Mouse (Mus musculus) liver, embryonic 13.5 days (tissue): Measurements from ENCODE around the gene Zbed5. TPM values are rescaled to one million over a fixed set of nuclear protein-coding genes. Genes with fewer than 3 reads are reported as not detected.
A peak's percentile ranks its signal among the peaks of the same experiment; 100 is the strongest.

Experiments used
- ATAC-seq: fragments of 200-750 bp; cut with Nextera tagmentation; 2 replicates; pipeline ENCODE4 v1.8.0; 2017; ENCODE audit warnings: low read depth, mild to moderate bottlenecking, moderate number of reproducible peaks, moderate library complexity
- DNase-seq: peaks from one replicate; pipeline ENCODE4 v3.0.0; 2022
- H3K27ac ChIP-seq: fragments of 300-500 bp; sonication (generic); 2 replicates; pipeline ENCODE4 v1.5.1; 2015; ENCODE audit warnings: moderate library complexity, mild to moderate bottlenecking, inconsistent platforms
- H3K27me3 ChIP-seq: fragments of 300-500 bp; sonication (generic); 2 replicates; pipeline ENCODE4 v1.6.1; 2015; ENCODE audit warnings: mild to moderate bottlenecking, inconsistent platforms
- H3K36me3 ChIP-seq: fragments of 300-500 bp; sonication (generic); 2 replicates; pipeline ENCODE4 v1.6.1; 2015; ENCODE audit warnings: mild to moderate bottlenecking, inconsistent platforms
- H3K4me1 ChIP-seq: fragments of 300-500 bp; sonication (generic); replicated peaks from 2 replicates; pipeline ENCODE4 v1.6.1; 2015; ENCODE audit warnings: inconsistent platforms
- H3K4me2 ChIP-seq: fragments of 300-500 bp; sonication (generic); 2 replicates; pipeline ENCODE4 v1.6.1; 2015; ENCODE audit warnings: inconsistent platforms, mild to moderate bottlenecking, moderate library complexity
- H3K4me3 ChIP-seq: fragments of 300-500 bp; sonication (generic); replicated peaks from 2 replicates; pipeline ENCODE4 v1.5.1; 2015; ENCODE audit warnings: mild to moderate bottlenecking, inconsistent platforms
- H3K9ac ChIP-seq: fragments of 300-500 bp; sonication (generic); 2 replicates; pipeline ENCODE4 v1.6.1; 2015; ENCODE audit warnings: mild to moderate bottlenecking, inconsistent platforms
- H3K9me3 ChIP-seq: fragments of 300-500 bp; sonication (generic); replicated peaks from 2 replicates; pipeline ENCODE4 v1.6.1; 2016; ENCODE audit warnings: inconsistent platforms
- WGBS: fragments of 180-500 bp; shearing (Covaris S2); methylation state at CpG from one replicate; pipeline ENCODE4 v1.1.7; 2015; ENCODE audit not compliant: insufficient replicate concordance; 5-methylcytosine and 5-hydroxymethylcytosine counted together
- polyA plus RNA-seq: library from polyadenylated mRNA; unstranded; fragments of >200 nt; fragmentation: Nextera tagmentation; extraction: Ambion mirVana; gene quantifications from 2 replicates; pipeline ENCODE4 v1.2.1, GENCODE M21; 2015

Zbed5 gene
- 1.00 and 1.1 TPM in 2 replicates for polyA plus RNA-seq

DNA sequence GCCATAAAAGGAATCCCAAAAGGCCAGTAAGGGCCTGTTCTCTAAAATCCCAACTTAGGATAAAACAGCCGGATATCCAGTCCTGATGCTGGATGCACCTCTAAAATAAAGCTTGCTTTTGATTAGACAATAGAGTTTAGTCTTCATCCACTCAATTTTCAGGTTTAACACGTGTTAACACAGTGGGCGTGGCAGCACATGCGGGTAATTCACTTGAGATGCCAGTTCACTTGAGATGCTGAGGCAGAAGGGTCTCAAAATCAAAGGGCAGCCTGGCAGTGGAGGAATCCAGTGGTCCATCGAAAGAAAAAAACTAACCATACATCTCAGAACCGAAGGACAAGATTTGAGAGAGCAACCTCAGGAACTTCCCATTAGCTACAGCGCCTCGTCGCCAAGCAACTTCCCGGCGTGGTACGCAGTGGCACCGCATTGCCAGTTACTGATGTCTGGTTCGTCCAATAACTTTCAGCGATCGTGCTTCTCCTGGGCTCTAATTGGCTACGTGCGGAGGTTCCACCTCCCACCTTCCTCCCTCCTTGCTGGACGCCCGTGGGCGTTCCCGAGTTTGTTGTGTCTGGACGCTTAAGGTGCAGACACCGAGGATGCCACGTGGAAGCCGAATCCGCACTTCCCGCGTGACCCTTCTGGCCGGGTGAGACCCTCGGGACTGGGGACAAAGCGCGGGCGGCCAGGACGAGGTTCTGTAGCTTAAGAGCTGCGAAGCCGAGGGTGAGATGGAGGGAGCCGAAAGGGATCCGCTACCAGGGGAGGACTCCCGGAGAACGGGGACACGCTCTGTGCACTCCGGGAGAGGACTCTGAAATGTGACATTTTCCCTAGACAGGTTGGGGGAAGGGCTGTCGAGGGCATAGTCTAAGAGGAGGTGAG, at the start of gene Zbed5:
TSS of gene Zbed5 (plus strand) at position 526 of the 891 bp plus-strand sequence.
- Histone ChIP-seq H3K27ac (no peak within 1 kb of the TSS), H3K27me3 (no peaks in the 10 kb centered on the region), H3K36me3 (no peaks in the 10 kb centered on the region), H3K4me2 (peak within 1 kb of the TSS; percentile 93), H3K4me1 (peaks cover 15% of the 10 kb centered on the region), H3K9ac (peak within 1 kb of the TSS; percentile 66), H3K9me3 (no peaks in the 10 kb centered on the region), H3K4me3 (peak within 1 kb of the TSS; percentile 63)
- peak; percentile 99 for ATAC-seq
- DNase-seq: peak; percentile 89
- WGBS: 3% methylated on average over 44 of the region's 44 CpGs

DNA sequence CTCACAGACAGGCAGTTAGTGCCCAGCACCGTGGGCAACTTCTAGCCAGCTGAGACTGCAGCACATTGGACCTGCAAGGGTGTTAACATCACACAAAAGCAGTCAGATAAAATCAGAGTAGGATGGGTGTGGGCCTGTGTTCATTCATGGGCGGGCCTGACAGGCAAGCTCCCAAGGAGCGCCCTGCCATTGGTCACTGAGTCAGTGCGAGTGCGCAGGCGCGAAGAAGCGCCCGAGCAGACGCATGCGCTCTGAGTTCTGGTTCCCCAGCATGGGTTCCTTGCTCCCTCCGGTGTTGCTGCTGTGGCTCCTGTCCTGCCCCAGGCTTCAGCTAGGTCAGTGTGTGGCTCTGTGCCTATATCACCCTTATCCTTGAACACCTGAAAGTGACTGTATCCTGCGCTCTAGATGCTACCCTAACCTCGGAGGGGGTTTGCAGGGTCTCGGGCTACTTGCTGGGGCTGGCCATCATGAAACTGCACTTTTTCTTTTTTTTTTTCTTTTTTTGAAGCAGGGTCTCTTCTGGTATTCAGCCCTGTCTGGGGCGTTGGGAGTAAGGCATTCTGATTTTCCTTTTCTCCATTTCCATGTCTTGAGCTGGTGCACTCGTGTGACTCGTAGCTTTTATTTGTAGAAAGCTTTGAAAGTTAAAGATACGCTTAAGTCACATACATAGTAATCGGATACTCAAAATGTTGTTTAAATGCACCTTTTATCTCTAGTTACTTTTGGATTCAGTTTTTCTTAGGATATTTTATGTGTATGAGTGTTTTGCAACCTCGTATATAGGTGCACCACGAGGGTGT, 48.6 kb upstream of the Zbed5 start, which contains the start of gene Sumf2:
TSS of gene Sumf2 (plus strand) at position 235 of the 806 bp plus-strand sequence.
- peak; percentile 95 for DNase-seq
- H3K4me1 ChIP-seq: peaks cover 25% of the 10 kb centered on the region
- ATAC-seq: peak; percentile 98
- H3K4me3 ChIP-seq: peak within 1 kb of the TSS; percentile 74
- H3K9ac ChIP-seq: peak within 1 kb of the TSS; percentile 83
- WGBS: 8% methylated on average over 22 of the region's 22 CpGs
- H3K27ac ChIP-seq: peak within 1 kb of the TSS; percentile 77
- no peaks in the 10 kb centered on the region for H3K27me3 ChIP-seq
- peaks cover 5% of the 10 kb centered on the region; the same call in 1 of the 2 replicates for H3K9me3 ChIP-seq
- H3K36me3 ChIP-seq: peaks cover 44% of the 10 kb centered on the region
- peak within 1 kb of the TSS; percentile 80 for H3K4me2 ChIP-seq

DNA sequence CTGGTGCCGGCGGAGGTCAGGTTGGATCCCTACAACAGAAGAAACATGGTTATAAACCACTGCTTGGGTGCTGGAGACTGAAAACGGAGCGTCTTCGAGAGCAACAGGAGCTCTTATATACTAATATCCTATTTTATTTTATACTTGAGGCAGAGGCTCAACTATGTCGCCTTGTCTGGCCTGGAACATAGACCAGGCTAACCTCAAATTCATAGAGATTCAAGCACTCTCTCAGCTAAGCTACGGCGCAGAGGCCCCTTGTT, 48.0 kb upstream of the Zbed5 start:
- H3K4me1 ChIP-seq: peaks cover 25% of the 10 kb centered on the region
- WGBS: 34% methylated on average over 8 of the region's 8 CpGs
- H3K36me3 ChIP-seq: peaks cover 46% of the 10 kb centered on the region
- H3K27ac ChIP-seq: no peak overlapping the region
- no peak for ATAC-seq
- H3K27me3 ChIP-seq: no peaks in the 10 kb centered on the region
- H3K9me3 ChIP-seq: peaks cover 5% of the 10 kb centered on the region; the same call in 1 of the 2 replicates
- H3K4me2 ChIP-seq: peak overlapping the region; percentile 80
- peak overlapping the region; percentile 74 for H3K4me3 ChIP-seq
- no peak for DNase-seq
- peak overlapping the region; percentile 83 for H3K9ac ChIP-seq

- DNase-seq: no peak
Observed at GRCm38 (mm10) chr5:129855163-129855562, 40.4 kb upstream of the Zbed5 start.

DNA sequence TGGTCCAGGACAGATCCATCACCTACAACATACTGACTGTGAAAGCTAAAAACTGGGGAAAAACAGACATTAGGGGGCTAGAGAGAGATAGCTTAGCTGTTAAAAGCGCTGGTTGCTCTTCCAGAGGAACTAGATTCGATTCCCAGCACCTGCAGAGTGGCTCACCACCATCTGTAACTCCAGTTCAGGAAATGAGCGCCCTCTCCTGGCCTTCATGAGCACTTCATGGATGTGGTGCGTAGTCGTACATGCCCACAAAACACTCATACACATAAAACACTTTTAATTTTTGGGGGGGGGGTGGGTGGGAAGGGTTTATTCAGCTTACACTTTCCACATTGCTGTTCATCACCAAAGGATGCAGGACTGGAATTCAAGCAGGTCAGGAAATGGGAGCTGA, 39.1 kb upstream of the Zbed5 start:
- H3K9ac ChIP-seq: no peak overlapping the region
- 0 out of 2 replicates have a peak, but pooled peaks cover 2% of the 10 kb centered on the region for H3K4me1 ChIP-seq
- ATAC-seq: no peak
- H3K9me3 ChIP-seq: no peaks in the 10 kb centered on the region
- H3K4me2 ChIP-seq: no peak overlapping the region
- peaks cover 69% of the 10 kb centered on the region for H3K36me3 ChIP-seq
- WGBS: 79% methylated on average over 5 of the region's 5 CpGs
- H3K4me3 ChIP-seq: no peak overlapping the region
- H3K27ac ChIP-seq: no peak overlapping the region
- no peak for DNase-seq
- no peaks in the 10 kb centered on the region for H3K27me3 ChIP-seq

More at GRCm38 (mm10) chr5:129855163-129855562, 40.4 kb upstream of the Zbed5 start:
- ATAC-seq: no peak
- Histone ChIP-seq H3K36me3 (peaks cover 70% of the 10 kb centered on the region), H3K4me3 (no peak overlapping the region), H3K4me1 (0 out of 2 replicates have a peak, but pooled peaks cover under 1% of the 10 kb centered on the region), H3K9me3 (no peaks in the 10 kb centered on the region), H3K27ac (no peak overlapping the region), H3K27me3 (no peaks in the 10 kb centered on the region), H3K4me2 (no peak overlapping the region), H3K9ac (no peak overlapping the region)
- 60% methylated on average over 5 of the region's 5 CpGs for WGBS

DNA sequence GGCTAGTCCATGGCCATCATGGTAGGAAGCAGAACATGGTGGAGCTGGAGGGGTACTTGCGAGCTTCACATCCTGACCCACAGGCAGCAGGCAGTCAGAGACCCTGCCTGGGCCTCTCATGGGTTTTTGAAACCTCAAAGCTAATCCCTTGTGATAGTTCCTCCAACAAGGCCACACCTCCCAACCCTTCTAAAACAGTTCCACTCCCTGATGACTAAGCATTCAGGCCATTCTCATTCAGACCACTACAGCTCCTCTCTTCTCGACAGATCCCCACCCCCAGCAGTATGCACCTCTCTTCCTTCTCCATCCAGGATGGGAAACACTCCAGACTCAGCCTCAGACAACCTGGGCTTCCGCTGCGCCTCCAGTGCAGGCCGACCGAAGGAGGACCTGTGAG, 33.2 kb upstream of the Zbed5 start:
- DNase-seq (no peak), ATAC-seq (no peak)
- H3K4me2 ChIP-seq: no peak overlapping the region
- WGBS: 88% methylated on average over 6 of the region's 6 CpGs
- H3K9ac ChIP-seq: no peak overlapping the region
- H3K27ac ChIP-seq: no peak overlapping the region
- H3K27me3 ChIP-seq: no peaks in the 10 kb centered on the region
- H3K4me3 ChIP-seq: no peak overlapping the region
- H3K36me3 ChIP-seq: peaks cover 38% of the 10 kb centered on the region
- H3K9me3 ChIP-seq: no peaks in the 10 kb centered on the region
- peaks cover 19% of the 10 kb centered on the region for H3K4me1 ChIP-seq

DNA sequence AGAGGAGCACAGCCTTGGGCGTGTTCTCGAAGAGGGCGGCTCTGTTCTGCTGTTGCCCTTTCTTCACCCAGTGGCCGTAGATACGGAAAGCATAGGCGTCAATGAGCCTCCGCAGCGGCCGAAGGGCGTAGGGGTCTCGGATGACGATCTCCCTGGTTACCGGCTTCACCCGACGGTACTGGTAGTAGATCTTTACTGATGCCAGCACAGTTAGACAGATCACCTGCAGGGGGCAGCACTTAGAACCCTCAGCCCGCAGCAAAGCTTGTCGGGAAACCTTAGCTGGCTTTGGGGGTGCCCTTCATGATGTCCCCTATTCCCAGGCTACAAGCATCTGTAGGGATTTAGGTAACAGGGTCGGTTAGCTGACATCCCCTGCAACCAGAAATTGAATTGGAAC, 31.1 kb upstream of the Zbed5 start:
- H3K9ac ChIP-seq: no peak overlapping the region
- H3K27ac ChIP-seq: no peak overlapping the region
- peak overlapping the region; percentile 36 for H3K4me2 ChIP-seq
- ATAC-seq (peak; percentile 34; the same call in 1 of the 2 replicates), DNase-seq (peak; percentile 35)
- peaks cover 25% of the 10 kb centered on the region for H3K36me3 ChIP-seq
- no peaks in the 10 kb centered on the region for H3K27me3 ChIP-seq
- WGBS: 16% methylated on average over 18 of the region's 18 CpGs
- H3K4me1 ChIP-seq: peaks cover 19% of the 10 kb centered on the region
- no peak overlapping the region for H3K4me3 ChIP-seq
- no peaks in the 10 kb centered on the region for H3K9me3 ChIP-seq

DNA sequence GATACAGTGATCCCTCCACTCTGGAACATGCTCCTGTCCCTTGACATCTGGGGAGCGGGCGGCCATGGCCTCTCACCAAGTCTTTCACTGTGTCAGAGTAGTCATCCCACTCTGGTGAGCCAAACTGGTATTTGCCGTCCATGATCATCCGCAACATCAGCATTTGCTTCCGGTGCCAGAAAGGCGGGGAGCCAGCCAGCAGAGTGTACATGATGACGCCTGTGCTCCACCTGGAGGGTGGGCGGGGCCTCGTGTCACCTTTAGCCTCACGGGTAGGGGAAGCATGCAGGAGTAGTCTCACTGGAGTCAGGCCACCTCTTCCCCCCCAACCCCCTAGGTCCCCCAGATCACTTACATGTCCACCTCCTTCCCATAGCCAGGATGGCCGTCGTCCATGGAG, 29.7 kb upstream of the Zbed5 start:
- Histone ChIP-seq H3K9ac (no peak overlapping the region), H3K27ac (no peak overlapping the region), H3K4me3 (no peak overlapping the region), H3K9me3 (no peaks in the 10 kb centered on the region), H3K27me3 (no peaks in the 10 kb centered on the region), H3K4me2 (no peak overlapping the region), H3K4me1 (peaks cover 16% of the 10 kb centered on the region), H3K36me3 (peaks cover 17% of the 10 kb centered on the region)
- 68% methylated on average over 12 of the region's 12 CpGs for WGBS
- DNase-seq (no peak), ATAC-seq (no peak)

DNA sequence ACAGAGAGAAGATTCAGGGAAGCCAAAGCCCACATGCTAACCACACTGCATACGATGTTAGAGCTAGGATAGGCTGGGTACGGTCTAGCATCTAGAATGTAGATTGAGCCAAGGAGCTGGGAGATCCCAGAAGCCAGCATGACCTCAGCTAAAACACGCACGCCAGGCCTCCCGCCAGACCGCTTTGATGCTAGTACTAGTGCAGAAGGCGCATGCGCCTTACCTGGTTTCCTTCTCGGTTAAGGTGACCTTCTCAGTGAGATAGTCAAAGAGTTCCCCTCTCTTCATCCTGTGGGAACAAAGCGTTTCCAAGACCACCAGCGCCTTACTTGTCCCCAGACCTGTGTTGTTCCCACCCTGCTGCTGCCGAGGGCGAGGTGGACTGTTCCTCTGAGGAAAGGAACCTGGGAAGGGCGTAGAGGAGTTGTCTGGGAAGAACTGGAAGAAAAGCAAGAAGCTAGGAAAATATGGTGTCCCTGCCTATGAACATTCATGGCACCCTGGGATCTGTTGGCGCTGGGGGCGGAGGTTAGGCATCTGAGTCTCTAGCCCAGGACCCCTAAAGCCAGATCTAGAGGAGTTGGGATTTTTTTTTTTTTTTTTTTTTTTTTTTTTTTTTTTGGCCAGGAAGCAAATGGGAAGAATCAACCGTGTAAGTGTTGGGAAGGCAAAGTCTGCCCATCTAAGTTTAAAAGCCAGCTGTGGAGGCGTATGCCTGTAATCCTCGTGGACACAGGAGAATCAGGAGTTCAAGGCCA, 26.1 kb upstream of the Zbed5 start:
- H3K27ac ChIP-seq: no peak overlapping the region
- no peak overlapping the region for H3K9ac ChIP-seq
- H3K27me3 ChIP-seq: no peaks in the 10 kb centered on the region
- DNase-seq (no peak), ATAC-seq (no peak)
- no peak overlapping the region for H3K4me3 ChIP-seq
- no peaks in the 10 kb centered on the region for H3K36me3 ChIP-seq
- H3K4me1 ChIP-seq: peaks cover 12% of the 10 kb centered on the region; the same call in 1 of the 2 replicates
- H3K9me3 ChIP-seq: no peaks in the 10 kb centered on the region
- 79% methylated on average over 19 of the region's 19 CpGs for whole genome bisulfite sequencing
- H3K4me2 ChIP-seq: no peak overlapping the region

- Histone ChIP-seq H3K4me2 (no peak overlapping the region), H3K27ac (no peak overlapping the region), H3K4me1 (peaks cover 2% of the 10 kb centered on the region; the same call in 1 of the 2 replicates), H3K9me3 (no peaks in the 10 kb centered on the region), H3K36me3 (no peaks in the 10 kb centered on the region), H3K4me3 (no peak overlapping the region), H3K27me3 (no peaks in the 10 kb centered on the region), H3K9ac (no peak overlapping the region)
- DNase-seq (no peak), ATAC-seq (no peak)
- WGBS: 76% methylated on average over 2 of the region's 2 CpGs
Observed at GRCm38 (mm10) chr5:129871238-129871637, 24.3 kb upstream of the Zbed5 start.

DNA sequence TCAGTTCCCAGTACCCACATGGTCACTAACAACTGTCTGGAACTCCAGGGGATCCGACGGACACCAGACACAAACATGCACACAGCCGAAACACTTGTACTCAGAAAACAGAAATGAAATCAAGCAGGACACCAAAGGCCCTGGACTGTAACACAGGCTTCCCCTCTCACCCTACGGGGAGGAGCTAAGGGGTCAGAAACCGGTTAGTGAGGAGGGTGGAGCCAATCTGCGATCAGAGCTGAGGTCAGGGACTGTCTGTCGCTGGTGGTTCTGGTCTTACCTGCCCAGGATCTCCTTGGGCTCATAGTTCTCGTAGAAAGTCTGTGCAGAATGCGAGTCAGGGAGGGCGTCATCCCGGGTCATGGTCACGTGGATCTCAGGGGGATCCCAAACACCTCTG, 21.6 kb upstream of the Zbed5 start:
- Histone ChIP-seq H3K4me3 (no peak overlapping the region), H3K9ac (no peak overlapping the region)
- WGBS: 63% methylated on average over 12 of the region's 12 CpGs

More for the DNA sequence above, 21.6 kb upstream of the Zbed5 start:
- no peaks in the 10 kb centered on the region for H3K9me3 ChIP-seq
- no peak overlapping the region for H3K4me2 ChIP-seq
- no peak overlapping the region for H3K27ac ChIP-seq
- ATAC-seq (0 out of 2 replicates have a peak, but pooled peaks have one; percentile 26), DNase-seq (no peak)
- no peaks in the 10 kb centered on the region for H3K36me3 ChIP-seq
- H3K27me3 ChIP-seq: no peaks in the 10 kb centered on the region
- peaks cover 3% of the 10 kb centered on the region; the same call in 1 of the 2 replicates for H3K4me1 ChIP-seq
